Mouse (Mus musculus): Measurements from ENCODE around the gene Atp6v0b. TPM values are rescaled to one million over a fixed set of nuclear protein-coding genes. Genes with fewer than 3 reads are reported as not detected.

Gene Atp6v0b
- total and polyA plus RNA-seq, 3 experiments: 219 to 297 (median 247) TPM

DNA sequence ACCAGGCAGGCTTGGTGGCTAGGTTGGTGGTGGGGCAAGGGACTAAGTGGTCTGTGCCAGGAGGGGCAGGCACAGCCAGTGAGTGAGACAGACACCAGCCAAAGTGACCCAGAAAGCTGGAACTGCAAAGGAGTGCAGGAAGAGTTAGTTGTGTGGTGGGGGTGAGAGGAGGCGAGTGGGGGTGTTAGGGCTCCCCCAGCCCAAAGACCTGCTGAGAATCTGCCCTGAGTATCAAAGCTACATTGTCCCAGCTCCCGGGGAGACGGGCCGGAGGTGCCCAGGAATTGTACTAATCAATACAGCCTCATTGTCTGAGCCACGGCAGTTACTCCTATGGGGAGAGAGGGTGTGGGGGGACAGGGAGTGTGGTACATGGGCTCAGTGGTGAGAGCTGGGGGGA is 37.6 kb downstream of the Atp6v0b start:
- Histone ChIP-seq H3K9me3 (replicated peaks) (no peaks in the 10 kb centered on the region), H3K4me1 (ENCODE audit: insufficient read depth, low read depth, low read length) (peaks cover 3% of the 10 kb centered on the region; the same call in 1 of the 2 replicates)

DNA sequence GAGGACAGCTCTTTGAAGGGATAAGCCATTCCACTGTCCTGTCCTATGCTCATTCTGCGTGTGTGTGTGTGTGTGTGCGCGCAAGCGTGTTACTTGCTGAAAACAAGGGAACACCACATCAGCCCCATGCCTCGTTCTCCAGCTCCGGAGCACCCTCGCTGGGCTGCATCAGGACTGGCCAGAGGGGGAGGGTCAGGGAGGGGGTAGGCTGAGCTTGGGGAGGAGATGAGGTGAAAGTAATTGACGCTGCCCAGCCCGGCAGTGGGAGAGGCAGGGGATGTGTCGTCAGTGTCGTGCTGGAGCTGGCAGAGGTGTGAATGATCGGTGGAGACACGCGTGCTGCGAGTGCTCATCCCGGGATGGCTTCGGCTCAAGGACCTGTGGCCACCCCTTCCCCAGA is 38.1 kb downstream of the Atp6v0b start:
- peaks cover 16% of the 10 kb centered on the region for H3K36me3 ChIP-seq (replicated peaks)
- TF ChIP-seq GATA1 (IDR thresholded peaks at IDR 0.05; ENCODE audit: borderline replicate concordance, low read length) (no peak), POLR2AphosphoS5 (IDR thresholded peaks at IDR 0.05; ENCODE audit: insufficient replicate concordance, low read depth, low read length) (no peak), GATA2 (IDR thresholded peaks at IDR 0.05; ENCODE audit: borderline replicate concordance, low read depth, low read length) (no peak), TAL1 (conservative IDR thresholded peaks at IDR 0.05; ENCODE audit: low read depth, low read length) (no peak), CTCF (IDR thresholded peaks at IDR 0.05; ENCODE audit: low read depth, low read length) (no peak)
- ATAC-seq (ENCODE audit: extremely low read depth, insufficient number of reproducible peaks, low FRiP score, poor library complexity, severe bottlenecking): no peak

More for the DNA sequence above, 37.6 kb downstream of the Atp6v0b start:
- Histone ChIP-seq H3K36me3 (replicated peaks) (peaks cover 16% of the 10 kb centered on the region), H3K27me3 (ENCODE audit: insufficient read depth, low read length) (peaks cover 30% of the 10 kb centered on the region), H3K4me3 (ENCODE audit: low read depth, low read length) (no peak overlapping the region)
- DNase-seq (ENCODE audit: low spot score) (no peak), ATAC-seq (ENCODE audit: extremely low read depth, insufficient number of reproducible peaks, low FRiP score, poor library complexity, severe bottlenecking) (no peak)
- no peak for TF ChIP-seq GATA2 (IDR thresholded peaks at IDR 0.05; ENCODE audit: borderline replicate concordance, low read depth, low read length)

DNA sequence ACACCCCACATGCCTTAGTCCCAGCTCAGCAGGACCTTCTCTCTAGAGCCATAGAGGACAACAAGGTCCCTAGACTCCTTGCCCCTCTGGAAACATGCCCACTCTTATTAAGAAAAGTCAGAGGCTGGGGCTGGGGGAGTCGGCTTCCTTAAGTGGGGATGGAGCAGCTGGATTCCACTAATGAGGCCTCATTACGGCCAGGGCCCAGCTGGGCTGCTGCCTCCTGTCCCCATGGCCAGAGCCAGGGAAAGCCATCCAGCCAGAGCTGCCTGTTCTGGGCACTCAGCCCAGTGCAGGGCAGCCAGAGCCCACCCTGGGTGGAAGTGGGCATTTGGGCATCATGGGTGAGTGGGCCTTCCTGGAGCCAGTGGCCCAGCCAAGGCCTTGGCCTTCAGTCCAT is 40.1 kb downstream of the Atp6v0b start:
- Histone ChIP-seq H3K4me3 (ENCODE audit: low read depth, low read length) (no peak overlapping the region), H3K27me3 (ENCODE audit: insufficient read depth, low read length) (peaks cover 28% of the 10 kb centered on the region), H3K9me3 (replicated peaks) (no peaks in the 10 kb centered on the region), H3K36me3 (replicated peaks) (peaks cover 16% of the 10 kb centered on the region), H3K4me1 (ENCODE audit: insufficient read depth, low read depth, low read length) (peaks cover 3% of the 10 kb centered on the region; the same call in 1 of the 2 replicates)
- TF ChIP-seq POLR2AphosphoS5 (IDR thresholded peaks at IDR 0.05; ENCODE audit: insufficient replicate concordance, low read depth, low read length): no peak
- TF ChIP-seq CTCF (IDR thresholded peaks at IDR 0.05; ENCODE audit: low read depth, low read length): no peak
- no peak for TF ChIP-seq GATA2 (IDR thresholded peaks at IDR 0.05; ENCODE audit: borderline replicate concordance, low read depth, low read length)
- no peak for TF ChIP-seq TAL1 (conservative IDR thresholded peaks at IDR 0.05; ENCODE audit: low read depth, low read length)
- DNase-seq (ENCODE audit: low spot score): no peak
- no peak for ATAC-seq (ENCODE audit: extremely low read depth, insufficient number of reproducible peaks, low FRiP score, poor library complexity, severe bottlenecking)

More for the DNA sequence above, 38.1 kb downstream of the Atp6v0b start:
- Histone ChIP-seq H3K27me3 (ENCODE audit: insufficient read depth, low read length) (peaks cover 28% of the 10 kb centered on the region), H3K4me3 (ENCODE audit: low read depth, low read length) (no peak overlapping the region), H3K9me3 (replicated peaks) (no peaks in the 10 kb centered on the region), H3K4me1 (ENCODE audit: insufficient read depth, low read depth, low read length) (peaks cover 3% of the 10 kb centered on the region; the same call in 1 of the 2 replicates)
- DNase-seq (ENCODE audit: low spot score): no peak

DNA sequence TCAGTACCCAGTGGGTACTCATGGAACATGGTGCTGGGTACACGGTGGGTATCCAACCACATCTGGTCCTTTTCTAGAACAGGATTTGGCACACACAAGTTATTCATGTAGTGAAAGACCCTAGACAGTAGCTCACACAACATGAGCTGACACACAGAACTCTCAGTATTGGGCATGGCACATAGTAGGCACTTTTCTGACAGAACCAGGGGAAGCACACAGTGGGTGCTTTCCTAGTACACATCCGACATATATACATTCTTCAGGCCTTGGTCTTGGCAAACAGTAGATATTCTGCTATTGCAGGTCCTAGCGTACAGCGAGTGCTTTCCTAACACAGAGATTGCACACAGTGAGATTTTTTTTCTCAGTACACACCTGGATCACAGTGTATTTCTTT is 40.9 kb downstream of the Atp6v0b start:
- Histone ChIP-seq H3K4me1 (ENCODE audit: insufficient read depth, low read depth, low read length) (peaks cover 3% of the 10 kb centered on the region; the same call in 1 of the 2 replicates), H3K4me3 (ENCODE audit: low read depth, low read length) (no peak overlapping the region), H3K36me3 (replicated peaks) (peaks cover 16% of the 10 kb centered on the region), H3K27me3 (ENCODE audit: insufficient read depth, low read length) (peaks cover 28% of the 10 kb centered on the region), H3K9me3 (replicated peaks) (no peaks in the 10 kb centered on the region)
- DNase-seq (ENCODE audit: low spot score) (no peak), ATAC-seq (ENCODE audit: extremely low read depth, insufficient number of reproducible peaks, low FRiP score, poor library complexity, severe bottlenecking) (no peak)
- TF ChIP-seq TAL1 (conservative IDR thresholded peaks at IDR 0.05; ENCODE audit: low read depth, low read length) (no peak), POLR2AphosphoS5 (IDR thresholded peaks at IDR 0.05; ENCODE audit: insufficient replicate concordance, low read depth, low read length) (no peak), GATA2 (IDR thresholded peaks at IDR 0.05; ENCODE audit: borderline replicate concordance, low read depth, low read length) (no peak), CTCF (IDR thresholded peaks at IDR 0.05; ENCODE audit: low read depth, low read length) (no peak), GATA1 (IDR thresholded peaks at IDR 0.05; ENCODE audit: borderline replicate concordance, low read length) (no peak)

DNA sequence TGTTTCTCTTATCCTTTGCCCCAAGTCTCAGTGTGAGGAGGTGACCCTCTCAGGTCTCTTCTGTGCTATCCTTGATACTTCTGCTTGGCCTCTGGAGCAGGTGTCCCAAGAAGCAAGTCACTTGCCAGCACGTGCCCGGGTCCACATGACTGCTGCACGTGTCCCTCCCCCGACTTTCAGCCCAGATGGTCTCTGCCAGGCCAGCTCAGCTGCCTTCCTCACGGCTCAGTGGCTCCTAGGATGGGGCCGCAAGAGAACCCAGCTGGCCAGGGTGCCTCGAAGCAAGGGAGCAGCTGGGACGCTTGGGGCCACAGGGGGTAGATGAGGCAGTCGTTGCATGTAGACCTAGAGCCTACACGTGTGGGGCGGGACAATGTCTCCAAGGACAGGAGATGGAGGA is 41.8 kb downstream of the Atp6v0b start:
- ATAC-seq (ENCODE audit: extremely low read depth, insufficient number of reproducible peaks, low FRiP score, poor library complexity, severe bottlenecking) (no peak), DNase-seq (ENCODE audit: low spot score) (no peak)
- H3K36me3 ChIP-seq (replicated peaks): peaks cover 16% of the 10 kb centered on the region
- H3K9me3 ChIP-seq (replicated peaks): no peaks in the 10 kb centered on the region
- peaks cover 3% of the 10 kb centered on the region; the same call in 1 of the 2 replicates for H3K4me1 ChIP-seq (ENCODE audit: insufficient read depth, low read depth, low read length)
- no peak overlapping the region for H3K4me3 ChIP-seq (ENCODE audit: low read depth, low read length)
- no peak for TF ChIP-seq GATA2 (IDR thresholded peaks at IDR 0.05; ENCODE audit: borderline replicate concordance, low read depth, low read length)
- no peak for TF ChIP-seq POLR2AphosphoS5 (IDR thresholded peaks at IDR 0.05; ENCODE audit: insufficient replicate concordance, low read depth, low read length)
- no peak for TF ChIP-seq TAL1 (conservative IDR thresholded peaks at IDR 0.05; ENCODE audit: low read depth, low read length)
- TF ChIP-seq GATA1 (IDR thresholded peaks at IDR 0.05; ENCODE audit: borderline replicate concordance, low read length): no peak
- no peak for TF ChIP-seq CTCF (IDR thresholded peaks at IDR 0.05; ENCODE audit: low read depth, low read length)
- peaks cover 28% of the 10 kb centered on the region for H3K27me3 ChIP-seq (ENCODE audit: insufficient read depth, low read length)

DNA sequence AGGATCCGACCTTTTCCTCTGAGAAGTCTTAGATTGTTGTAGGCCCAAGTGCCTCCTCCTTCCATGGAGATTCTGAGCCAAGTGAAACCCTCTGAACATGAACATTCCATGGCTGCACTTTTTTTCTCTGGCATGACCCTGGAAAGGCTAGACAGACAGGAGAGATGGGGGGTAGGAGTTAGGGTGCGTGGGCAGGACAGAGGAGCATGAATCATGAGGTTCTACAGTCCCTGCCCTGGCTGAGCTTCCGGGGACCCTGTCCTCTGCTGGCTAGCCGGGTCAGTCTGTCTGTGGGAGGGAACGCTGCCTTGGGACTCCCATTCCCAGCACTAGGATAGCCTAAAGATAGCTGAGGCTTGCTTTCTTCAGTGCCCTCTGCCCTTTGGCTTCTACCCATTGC is 42.7 kb downstream of the Atp6v0b start:
- ATAC-seq (ENCODE audit: extremely low read depth, insufficient number of reproducible peaks, low FRiP score, poor library complexity, severe bottlenecking) (no peak), DNase-seq (ENCODE audit: low spot score) (no peak)
- H3K4me1 ChIP-seq (ENCODE audit: insufficient read depth, low read depth, low read length): peaks cover 3% of the 10 kb centered on the region; the same call in 1 of the 2 replicates
- H3K9me3 ChIP-seq (replicated peaks): no peaks in the 10 kb centered on the region
- peaks cover 29% of the 10 kb centered on the region for H3K27me3 ChIP-seq (ENCODE audit: insufficient read depth, low read length)
- H3K36me3 ChIP-seq (replicated peaks): peaks cover 16% of the 10 kb centered on the region
- H3K4me3 ChIP-seq (ENCODE audit: low read depth, low read length): no peak overlapping the region
- TF ChIP-seq GATA1 (IDR thresholded peaks at IDR 0.05; ENCODE audit: borderline replicate concordance, low read length): no peak
- no peak for TF ChIP-seq GATA2 (IDR thresholded peaks at IDR 0.05; ENCODE audit: borderline replicate concordance, low read depth, low read length)
- no peak for TF ChIP-seq CTCF (IDR thresholded peaks at IDR 0.05; ENCODE audit: low read depth, low read length)
- TF ChIP-seq TAL1 (conservative IDR thresholded peaks at IDR 0.05; ENCODE audit: low read depth, low read length): no peak
- TF ChIP-seq POLR2AphosphoS5 (IDR thresholded peaks at IDR 0.05; ENCODE audit: insufficient replicate concordance, low read depth, low read length): no peak
